Mouse (Mus musculus) midbrain, embryonic 11.5 days (tissue): Measurements from ENCODE around the gene Ccnd3. TPM values are rescaled to one million over a fixed set of nuclear protein-coding genes. Genes with fewer than 3 reads are reported as not detected.

Experiments used
- ATAC-seq: fragments of 200-750 bp; cut with Nextera tagmentation; 2 replicates; pipeline ENCODE4 v1.8.0; 2017; ENCODE audit warnings: moderate TSS enrichment, moderate library complexity; ENCODE audit not compliant: low FRiP score
- DNase-seq: peaks from one replicate; pipeline ENCODE4 v3.0.0; 2015; ENCODE audit warnings: low spot score; ENCODE audit errors: missing footprints
- H3K27ac ChIP-seq: fragments of 300-500 bp; sonication (generic); 2 replicates; pipeline ENCODE4 v1.5.1; 2014; ENCODE audit warnings: low read depth, low read length
- H3K27me3 ChIP-seq: fragments of 300-500 bp; sonication (generic); 2 replicates; pipeline ENCODE4 v1.6.1; 2014; ENCODE audit warnings: mild to moderate bottlenecking, low read length, moderate library complexity, mixed read lengths; ENCODE audit not compliant: control insufficient read depth, insufficient read depth
- H3K36me3 ChIP-seq: fragments of 300-500 bp; sonication (generic); 2 replicates; pipeline ENCODE4 v1.6.1; 2014; ENCODE audit warnings: mild to moderate bottlenecking, low read length, moderate library complexity, mixed read lengths; ENCODE audit not compliant: control insufficient read depth, insufficient read depth
- H3K4me1 ChIP-seq: fragments of 300-500 bp; sonication (generic); 2 replicates; pipeline ENCODE4 v1.6.1; 2014; ENCODE audit warnings: low read length; ENCODE audit not compliant: control insufficient read depth, insufficient read depth
- H3K4me2 ChIP-seq: fragments of 300-500 bp; sonication (generic); 2 replicates; pipeline ENCODE4 v1.6.1; 2014; ENCODE audit warnings: mild to moderate bottlenecking, moderate library complexity
- H3K4me3 ChIP-seq: fragments of 300-500 bp; sonication (generic); 2 replicates; pipeline ENCODE4 v1.5.1; 2014; ENCODE audit warnings: low read depth, low read length
- H3K9ac ChIP-seq: fragments of 300-500 bp; sonication (generic); 2 replicates; pipeline ENCODE4 v1.6.1; 2014; ENCODE audit warnings: low read length
- H3K9me3 ChIP-seq: fragments of 300-500 bp; sonication (generic); 2 replicates; pipeline ENCODE4 v1.6.1; 2016; ENCODE audit warnings: low read length; ENCODE audit not compliant: control insufficient read depth
- WGBS: fragments of 180-500 bp; shearing (Covaris S2); extraction: QIAGEN DNeasy Blood & Tissue Kit; methylation state at CpG from one replicate; pipeline ENCODE4 v1.1.7; 2014; 5-methylcytosine and 5-hydroxymethylcytosine counted together
- polyA plus RNA-seq: library from polyadenylated mRNA; unstranded; fragments of >200 nt; fragmentation: Nextera tagmentation; extraction: Ambion mirVana; gene quantifications from 2 replicates; pipeline ENCODE4 v1.2.1, GENCODE M21; 2014

Ccnd3 gene
- polyA plus RNA-seq, 1 experiment from 2014 or later, result 194 TPM

- no peaks in the 10 kb centered on the region for H3K27me3 ChIP-seq
- ATAC-seq, result no peak
Measured at GRCm38 (mm10) chr17:47562875-47563274, 58.0 kb downstream of the Ccnd3 start.

GRCm38 (mm10) chr17:47564612-47565011, 59.8 kb downstream of the Ccnd3 start:
- DNase-seq (no peak), ATAC-seq (no peak)
- no peak overlapping the region for H3K9ac ChIP-seq
- no peak overlapping the region for H3K4me2 ChIP-seq
- H3K9me3 ChIP-seq, result no peaks in the 10 kb centered on the region
- no peak overlapping the region for H3K27ac ChIP-seq
- WGBS, result 85% methylated on average over 5 of the region's 5 CpGs
- H3K27me3 ChIP-seq, result no peaks in the 10 kb centered on the region
- H3K36me3 ChIP-seq, result no peaks in the 10 kb centered on the region
- no peak overlapping the region for H3K4me3 ChIP-seq
- H3K4me1 ChIP-seq, result peaks cover 3% of the 10 kb centered on the region; the same call in 1 of the 2 replicates

More at GRCm38 (mm10) chr17:47562875-47563274, 58.0 kb downstream of the Ccnd3 start:
- H3K27ac ChIP-seq, result no peak overlapping the region
- H3K9me3 ChIP-seq, result no peaks in the 10 kb centered on the region
- H3K4me3 ChIP-seq, result no peak overlapping the region
- peaks cover 3% of the 10 kb centered on the region; the same call in 1 of the 2 replicates for H3K4me1 ChIP-seq
- no peaks in the 10 kb centered on the region for H3K36me3 ChIP-seq
- no peak for DNase-seq
- 84% methylated on average over 6 of the region's 6 CpGs for WGBS
- no peak overlapping the region for H3K9ac ChIP-seq
- H3K4me2 ChIP-seq, result no peak overlapping the region

DNA sequence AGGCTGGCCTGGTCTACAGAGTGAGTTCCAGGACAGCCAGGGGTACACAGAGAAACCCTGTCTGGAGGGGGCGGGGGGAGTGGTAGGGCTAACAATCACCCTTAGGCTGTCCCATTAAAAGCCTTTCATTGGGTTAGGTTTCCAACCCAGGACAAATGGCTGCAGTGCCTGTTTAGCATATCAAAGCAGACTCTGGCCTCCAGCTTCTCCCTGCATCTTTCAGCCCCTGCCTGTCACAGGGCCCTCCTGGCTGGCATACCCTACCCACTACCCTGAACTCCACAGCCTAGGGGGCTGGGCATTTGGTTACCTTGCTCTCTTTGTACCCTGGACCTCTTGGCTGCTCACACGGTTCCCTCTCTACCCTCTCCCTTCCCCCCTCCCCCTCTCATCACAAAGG, 61.3 kb downstream of the Ccnd3 start:
- 12% methylated on average over 2 of the region's 2 CpGs for WGBS
- Histone ChIP-seq H3K9ac (no peak overlapping the region), H3K36me3 (no peaks in the 10 kb centered on the region), H3K4me1 (peaks cover 3% of the 10 kb centered on the region; the same call in 1 of the 2 replicates), H3K27ac (no peak overlapping the region), H3K4me3 (no peak overlapping the region), H3K4me2 (no peak overlapping the region), H3K9me3 (no peaks in the 10 kb centered on the region), H3K27me3 (no peaks in the 10 kb centered on the region)
- DNase-seq, result no peak
- ATAC-seq, result peak; percentile 71

GRCm38 (mm10) chr17:47567271-47567670, 62.4 kb downstream of the Ccnd3 start:
- Histone ChIP-seq H3K36me3 (no peaks in the 10 kb centered on the region), H3K4me3 (no peak overlapping the region), H3K4me1 (peaks cover 9% of the 10 kb centered on the region), H3K9ac (no peak overlapping the region), H3K9me3 (no peaks in the 10 kb centered on the region), H3K27ac (no peak overlapping the region), H3K27me3 (no peaks in the 10 kb centered on the region), H3K4me2 (no peak overlapping the region)
- 72% methylated on average over 3 of the region's 3 CpGs for WGBS
- no peak for DNase-seq
- ATAC-seq, result no peak

GRCm38 (mm10) chr17:47568389-47568788, 63.5 kb downstream of the Ccnd3 start:
- ATAC-seq, result no peak
- Histone ChIP-seq H3K4me2 (no peak overlapping the region), H3K27me3 (no peaks in the 10 kb centered on the region), H3K27ac (no peak overlapping the region), H3K36me3 (no peaks in the 10 kb centered on the region), H3K9ac (no peak overlapping the region), H3K4me1 (peaks cover 9% of the 10 kb centered on the region), H3K9me3 (no peaks in the 10 kb centered on the region), H3K4me3 (no peak overlapping the region)
- DNase-seq, result no peak
- WGBS, result 92% methylated on average over 3 of the region's 3 CpGs

GRCm38 (mm10) chr17:47568951-47569527, 64.2 kb downstream of the Ccnd3 start:
- Histone ChIP-seq H3K9me3 (no peaks in the 10 kb centered on the region), H3K4me1 (peaks cover 9% of the 10 kb centered on the region), H3K4me2 (no peak overlapping the region), H3K9ac (no peak overlapping the region), H3K36me3 (no peaks in the 10 kb centered on the region), H3K27me3 (no peaks in the 10 kb centered on the region), H3K4me3 (no peak overlapping the region), H3K27ac (no peak overlapping the region)
- peak; percentile 86 for DNase-seq
- WGBS, result 53% methylated on average over 10 of the region's 10 CpGs
- peak; percentile 35; the same call in 1 of the 2 replicates for ATAC-seq

GRCm38 (mm10) chr17:47571621-47572020, 66.8 kb downstream of the Ccnd3 start:
- peaks cover 6% of the 10 kb centered on the region for H3K4me1 ChIP-seq
- no peak overlapping the region for H3K4me3 ChIP-seq
- no peaks in the 10 kb centered on the region for H3K36me3 ChIP-seq
- no peaks in the 10 kb centered on the region for H3K27me3 ChIP-seq
- whole genome bisulfite sequencing, result 9% methylated on average over 7 of the region's 7 CpGs
- no peak overlapping the region for H3K4me2 ChIP-seq
- ATAC-seq (no peak), DNase-seq (peak; percentile 88)
- H3K9ac ChIP-seq, result no peak overlapping the region
- H3K9me3 ChIP-seq, result no peaks in the 10 kb centered on the region
- no peak overlapping the region for H3K27ac ChIP-seq

GRCm38 (mm10) chr17:47572436-47572835, 67.6 kb downstream of the Ccnd3 start:
- ATAC-seq (no peak), DNase-seq (no peak)
- H3K27me3 ChIP-seq, result no peaks in the 10 kb centered on the region
- H3K27ac ChIP-seq, result no peak overlapping the region
- no peak overlapping the region for H3K9ac ChIP-seq
- no peak overlapping the region for H3K4me3 ChIP-seq
- peaks cover 6% of the 10 kb centered on the region for H3K4me1 ChIP-seq
- no peaks in the 10 kb centered on the region for H3K36me3 ChIP-seq
- no peak overlapping the region for H3K4me2 ChIP-seq
- no peaks in the 10 kb centered on the region for H3K9me3 ChIP-seq

GRCm38 (mm10) chr17:47574028-47574427, 69.2 kb downstream of the Ccnd3 start:
- Histone ChIP-seq H3K27me3 (no peaks in the 10 kb centered on the region), H3K4me3 (no peak overlapping the region), H3K36me3 (no peaks in the 10 kb centered on the region), H3K9me3 (no peaks in the 10 kb centered on the region), H3K9ac (no peak overlapping the region), H3K4me2 (no peak overlapping the region), H3K4me1 (peaks cover 6% of the 10 kb centered on the region), H3K27ac (no peak overlapping the region)
- DNase-seq (no peak), ATAC-seq (no peak)
- 84% methylated on average over 8 of the region's 8 CpGs for WGBS
